Mouse (Mus musculus): ENCODE data around the gene Ube2r2. TPM values are rescaled to one million over a fixed set of nuclear protein-coding genes. Genes with fewer than 3 reads are reported as not detected.

Ube2r2 gene
- polyA plus RNA-seq, 1 experiment from 2014 or later, result 54.7 TPM

DNA sequence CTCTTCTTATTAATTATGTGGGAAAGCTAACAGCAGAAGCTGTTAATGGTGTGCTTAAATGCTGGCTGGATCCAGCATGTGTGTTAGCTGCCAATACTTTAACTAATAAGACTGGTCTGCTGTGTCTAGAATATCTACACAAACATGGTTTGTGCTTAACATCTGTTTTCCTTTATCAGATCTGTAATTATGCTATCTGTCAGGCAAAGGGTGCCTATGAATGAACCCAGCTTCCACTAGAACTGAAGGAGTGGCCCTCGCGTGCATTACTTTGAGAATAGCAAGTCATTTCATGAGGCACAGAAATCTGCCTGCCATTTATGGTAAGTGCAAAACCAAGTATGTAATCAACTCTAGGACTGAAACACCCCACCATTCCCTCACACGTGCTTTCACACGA lies 72.5 kb downstream of the Ube2r2 start:
- no peak for ATAC-seq (ENCODE audit: insufficient read depth, low FRiP score)
- no peak overlapping the region for H3K9ac ChIP-seq (ENCODE audit: low read length)
- WGBS, result 72% methylated on average over 4 of the region's 4 CpGs
- no peaks in the 10 kb centered on the region for H3K9me3 ChIP-seq (replicated peaks; ENCODE audit: control insufficient read depth, low read length)
- no peaks in the 10 kb centered on the region for H3K27me3 ChIP-seq (ENCODE audit: control insufficient read depth, insufficient read depth, low read length)
- no peak overlapping the region for H3K4me3 ChIP-seq (replicated peaks; ENCODE audit: low read length)
- H3K36me3 ChIP-seq (ENCODE audit: control insufficient read depth, insufficient read depth, low read length), result peaks cover 47% of the 10 kb centered on the region
- H3K27ac ChIP-seq (ENCODE audit: low read length), result no peak overlapping the region
- H3K4me1 ChIP-seq (ENCODE audit: control insufficient read depth, insufficient read depth, low read length), result no peaks in the 10 kb centered on the region
- no peak overlapping the region for H3K4me2 ChIP-seq (ENCODE audit: low read depth, low read length)

DNA sequence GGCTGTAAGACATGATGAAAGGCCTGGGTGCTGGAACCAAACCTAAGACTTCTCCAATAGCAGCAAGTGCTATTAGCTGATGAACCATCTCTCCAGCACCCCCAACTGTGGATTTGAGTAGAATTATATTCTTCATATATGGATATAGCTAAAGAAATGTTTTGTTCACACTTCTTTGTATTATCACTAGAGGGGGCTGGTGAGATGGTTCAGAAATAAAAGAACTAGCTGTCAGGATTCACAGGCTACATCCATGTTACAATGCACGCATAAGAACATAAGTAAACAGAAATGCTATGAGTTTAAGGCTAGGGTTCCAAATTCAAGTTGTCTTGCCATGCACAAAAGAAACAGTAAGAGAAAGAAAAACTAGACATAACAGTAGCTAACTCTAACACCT lies 89.9 kb downstream of the Ube2r2 start:
- ATAC-seq (ENCODE audit: insufficient read depth, low FRiP score), result no peak
- H3K27me3 ChIP-seq (ENCODE audit: control insufficient read depth, insufficient read depth, low read length), result no peaks in the 10 kb centered on the region
- H3K36me3 ChIP-seq (ENCODE audit: control insufficient read depth, insufficient read depth, low read length), result peaks cover 35% of the 10 kb centered on the region; the same call in 1 of the 2 replicates
- no peak overlapping the region for H3K9ac ChIP-seq (ENCODE audit: low read length)
- no peak overlapping the region for H3K4me2 ChIP-seq (ENCODE audit: low read depth, low read length)
- H3K4me3 ChIP-seq (replicated peaks; ENCODE audit: low read length), result no peak overlapping the region
- 77% methylated on average over 1 of the region's 1 CpGs for WGBS
- H3K27ac ChIP-seq (ENCODE audit: low read length), result no peak overlapping the region
- no peaks in the 10 kb centered on the region for H3K9me3 ChIP-seq (replicated peaks; ENCODE audit: control insufficient read depth, low read length)
- no peaks in the 10 kb centered on the region for H3K4me1 ChIP-seq (ENCODE audit: control insufficient read depth, insufficient read depth, low read length)

DNA sequence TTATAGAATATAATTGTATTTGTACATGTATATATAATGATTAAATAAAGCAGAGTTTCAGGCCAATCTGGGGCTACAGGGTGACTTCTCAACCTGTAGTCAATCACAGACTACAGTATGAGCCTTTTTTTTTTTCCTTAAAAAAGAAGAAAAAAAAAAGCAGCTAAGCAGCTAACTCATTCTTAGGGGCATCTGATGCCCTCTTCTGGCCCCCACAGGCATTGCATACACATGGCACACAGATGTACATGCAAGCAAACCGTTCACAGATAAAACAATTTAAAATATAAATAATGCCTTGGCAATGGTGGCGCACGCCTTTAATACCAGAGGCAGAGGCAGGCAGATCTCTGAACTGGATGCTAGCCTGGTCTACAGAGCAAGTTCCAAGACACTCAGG lies 90.8 kb downstream of the Ube2r2 start:
- Histone ChIP-seq H3K27me3 (ENCODE audit: control insufficient read depth, insufficient read depth, low read length) (no peaks in the 10 kb centered on the region), H3K4me3 (replicated peaks; ENCODE audit: low read length) (no peak overlapping the region), H3K9ac (ENCODE audit: low read length) (no peak overlapping the region), H3K4me1 (ENCODE audit: control insufficient read depth, insufficient read depth, low read length) (no peaks in the 10 kb centered on the region), H3K36me3 (ENCODE audit: control insufficient read depth, insufficient read depth, low read length) (peaks cover 32% of the 10 kb centered on the region; the same call in 1 of the 2 replicates), H3K9me3 (replicated peaks; ENCODE audit: control insufficient read depth, low read length) (no peaks in the 10 kb centered on the region), H3K27ac (ENCODE audit: low read length) (no peak overlapping the region), H3K4me2 (ENCODE audit: low read depth, low read length) (no peak overlapping the region)
- WGBS, result 82% methylated on average over 3 of the region's 3 CpGs
- no peak for ATAC-seq (ENCODE audit: insufficient read depth, low FRiP score)

DNA sequence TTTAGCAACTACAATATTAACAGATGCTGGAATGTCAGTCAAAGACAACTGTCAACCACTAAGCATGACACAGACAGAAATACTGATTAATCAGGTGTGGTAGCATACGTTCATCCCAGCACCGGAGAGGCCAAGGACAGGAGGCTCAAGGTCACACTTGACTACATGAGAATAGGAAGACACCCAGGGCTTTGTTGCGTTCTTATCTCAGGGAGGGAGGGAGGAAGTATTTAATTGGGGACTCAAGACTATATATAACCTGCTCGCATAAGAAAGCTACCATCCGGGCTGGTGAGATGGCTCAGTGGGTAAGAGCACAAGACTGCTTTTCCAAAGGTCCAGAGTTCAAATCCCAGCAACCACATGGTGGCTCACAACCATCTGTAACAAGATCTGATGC lies 100.1 kb downstream of the Ube2r2 start:
- H3K36me3 ChIP-seq (ENCODE audit: control insufficient read depth, insufficient read depth, low read length), result peaks cover 21% of the 10 kb centered on the region
- H3K27ac ChIP-seq (ENCODE audit: low read length), result no peak overlapping the region
- H3K4me2 ChIP-seq (ENCODE audit: low read depth, low read length), result no peak overlapping the region
- WGBS, result 87% methylated on average over 5 of the region's 5 CpGs
- ATAC-seq (ENCODE audit: insufficient read depth, low FRiP score), result no peak
- no peaks in the 10 kb centered on the region for H3K9me3 ChIP-seq (replicated peaks; ENCODE audit: control insufficient read depth, low read length)
- no peaks in the 10 kb centered on the region for H3K27me3 ChIP-seq (ENCODE audit: control insufficient read depth, insufficient read depth, low read length)
- H3K4me3 ChIP-seq (replicated peaks; ENCODE audit: low read length), result no peak overlapping the region
- 0 out of 2 replicates have a peak, but pooled peaks cover 3% of the 10 kb centered on the region for H3K4me1 ChIP-seq (ENCODE audit: control insufficient read depth, insufficient read depth, low read length)
- H3K9ac ChIP-seq (ENCODE audit: low read length), result no peak overlapping the region

DNA sequence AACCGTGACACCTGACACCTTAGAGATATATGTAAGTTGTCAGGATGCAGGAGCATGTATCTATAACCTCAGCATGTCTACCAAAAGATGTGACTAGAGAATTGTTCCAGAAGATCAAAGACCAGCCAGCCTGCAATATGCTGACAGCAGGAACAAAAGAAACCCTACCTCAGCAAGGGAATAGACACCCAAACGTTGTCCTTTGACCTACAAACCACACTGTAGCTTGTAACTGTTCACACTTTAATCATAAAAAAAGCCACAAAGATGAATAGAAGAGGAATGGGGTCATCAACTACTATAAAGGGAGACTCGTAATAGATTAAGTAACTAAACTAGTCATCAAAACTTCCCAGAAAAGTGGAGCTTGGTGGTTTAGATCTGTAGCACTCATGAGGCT lies 105.4 kb downstream of the Ube2r2 start:
- Histone ChIP-seq H3K36me3 (ENCODE audit: control insufficient read depth, insufficient read depth, low read length) (peaks cover 10% of the 10 kb centered on the region; the same call in 1 of the 2 replicates), H3K9me3 (replicated peaks; ENCODE audit: control insufficient read depth, low read length) (no peaks in the 10 kb centered on the region), H3K27ac (ENCODE audit: low read length) (no peak overlapping the region), H3K27me3 (ENCODE audit: control insufficient read depth, insufficient read depth, low read length) (no peaks in the 10 kb centered on the region), H3K9ac (ENCODE audit: low read length) (no peak overlapping the region), H3K4me2 (ENCODE audit: low read depth, low read length) (no peak overlapping the region), H3K4me1 (ENCODE audit: control insufficient read depth, insufficient read depth, low read length) (0 out of 2 replicates have a peak, but pooled peaks cover 3% of the 10 kb centered on the region), H3K4me3 (replicated peaks; ENCODE audit: low read length) (no peak overlapping the region)
- no peak for ATAC-seq (ENCODE audit: insufficient read depth, low FRiP score)
- WGBS, result 79% methylated on average over 3 of the region's 3 CpGs

Other genes with a start within 250 kb of the Ube2r2 start
- gene Spink4, start 215.7 kb upstream of the Ube2r2 start, polyA plus RNA-seq (2015; fragmentation: Nextera tagmentation; extraction: Ambion mirVana), result 36.1 and 40.3 TPM in 2 replicates
- gene Bag1, start 187.4 kb upstream of the Ube2r2 start, polyA plus RNA-seq (2015; fragmentation: Nextera tagmentation; extraction: Ambion mirVana), result 184 and 197 TPM in 2 replicates
- 109 and 118 TPM in 2 replicates for gene Chmp5, start 187.3 kb upstream of the Ube2r2 start, polyA plus RNA-seq (2015; fragmentation: Nextera tagmentation; extraction: Ambion mirVana)
- gene Nfx1, start 164.8 kb upstream of the Ube2r2 start, polyA plus RNA-seq (2015; fragmentation: Nextera tagmentation; extraction: Ambion mirVana), result 83.2 and 89.7 TPM in 2 replicates
- gene Aqp7, start 87.6 kb upstream of the Ube2r2 start, polyA plus RNA-seq (2015; fragmentation: Nextera tagmentation; extraction: Ambion mirVana), result 0.40 and 0.45 TPM in 2 replicates
- gene Aqp3, start 37.6 kb upstream of the Ube2r2 start, polyA plus RNA-seq (2015; fragmentation: Nextera tagmentation; extraction: Ambion mirVana), result 101 and 127 TPM in 2 replicates
- 24.2 and 27.1 TPM in 2 replicates for gene Nol6, start 11.3 kb upstream of the Ube2r2 start, polyA plus RNA-seq (2015; fragmentation: Nextera tagmentation; extraction: Ambion mirVana)
- 51.9 and 55.2 TPM in 2 replicates for gene Ubap2, start 139.4 kb downstream of the Ube2r2 start, polyA plus RNA-seq (2015; fragmentation: Nextera tagmentation; extraction: Ambion mirVana)
- gene Dcaf12, start 179.1 kb downstream of the Ube2r2 start, polyA plus RNA-seq (2015; fragmentation: Nextera tagmentation; extraction: Ambion mirVana), result 62.9 and 65.0 TPM in 2 replicates
- 49.5 and 53.0 TPM in 2 replicates for gene Ubap1, start 213.3 kb downstream of the Ube2r2 start, polyA plus RNA-seq (2015; fragmentation: Nextera tagmentation; extraction: Ambion mirVana)